Mouse (Mus musculus) left cerebral cortex, postnatal 10 days (tissue): Measurements from ENCODE around the gene Slc39a7. TPM values are rescaled to one million over a fixed set of nuclear protein-coding genes. Genes with fewer than 3 reads are reported as not detected.
A peak's percentile ranks its signal among the peaks of the same experiment; 100 is the strongest.

Experiments used
- DNase-seq, 2 experiments: peaks; one replicate each; pipeline ENCODE4 v3.0.0; 2021 to 2022; ENCODE audit warnings: low spot score in 2 of 2, mixed read lengths in 1 of 2; ENCODE audit errors: extremely low spot score in 1 of 2
- intact Hi-C: fragments of 180-260 bp; cut with DNase I; formaldehyde crosslinking; loops from one replicate; pipeline ENCODE4 v1.15.1; 2025
- total RNA-seq, 2 experiments: library from RNA; stranded (reverse); gene quantifications; 2 replicates each; pipeline ENCODE4 v1.2.3; 2021

Gene Slc39a7
- 100 to 1,000 TPM in 1 of 2 experiments, 10 to 100 TPM in 1; 90.7 to 101 TPM for total RNA-seq

DNA sequence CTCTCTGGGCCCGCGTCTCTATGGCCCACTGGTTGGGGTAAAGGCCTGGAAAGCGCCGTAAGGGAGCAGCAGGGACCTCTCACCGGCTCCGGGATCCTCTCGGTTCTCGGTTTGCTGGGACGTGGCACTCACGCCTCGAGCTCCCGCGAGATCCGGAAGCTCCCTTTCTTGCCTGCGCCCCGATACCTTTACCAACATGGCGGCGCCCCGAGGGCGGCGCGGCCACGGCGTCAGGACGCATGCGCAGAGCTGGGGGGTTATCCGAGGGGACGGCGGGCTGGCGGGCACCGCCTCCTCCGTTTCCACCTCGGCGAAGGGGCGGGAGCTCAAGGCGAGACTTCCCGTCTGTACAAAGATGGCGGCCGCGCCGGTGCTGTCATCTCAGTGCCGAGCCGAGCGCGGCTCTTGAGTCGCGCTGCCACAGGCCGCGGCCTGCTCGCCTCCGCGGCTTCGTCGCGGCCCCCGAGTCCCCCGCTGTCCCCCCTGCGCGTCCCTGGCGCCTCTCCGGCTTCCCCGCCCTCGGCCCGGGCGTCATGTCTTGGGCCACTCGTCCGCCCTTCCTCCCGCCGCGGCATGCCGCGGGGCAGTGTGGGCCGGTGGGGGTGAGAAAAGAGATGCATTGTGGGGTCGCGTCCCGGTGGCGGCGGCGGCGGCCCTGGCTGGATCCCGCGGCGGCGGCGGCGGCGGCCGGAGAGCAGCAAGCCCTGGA lies at the start of gene Slc39a7, which contains the start of gene Rxrb:
Gene Slc39a7 (minus strand): TSS at position 218 of the 709 bp plus-strand sequence.
Gene Rxrb (plus strand): TSS at position 348 of the 709 bp plus-strand sequence.
- intact Hi-C loops = no loop called here

DNA sequence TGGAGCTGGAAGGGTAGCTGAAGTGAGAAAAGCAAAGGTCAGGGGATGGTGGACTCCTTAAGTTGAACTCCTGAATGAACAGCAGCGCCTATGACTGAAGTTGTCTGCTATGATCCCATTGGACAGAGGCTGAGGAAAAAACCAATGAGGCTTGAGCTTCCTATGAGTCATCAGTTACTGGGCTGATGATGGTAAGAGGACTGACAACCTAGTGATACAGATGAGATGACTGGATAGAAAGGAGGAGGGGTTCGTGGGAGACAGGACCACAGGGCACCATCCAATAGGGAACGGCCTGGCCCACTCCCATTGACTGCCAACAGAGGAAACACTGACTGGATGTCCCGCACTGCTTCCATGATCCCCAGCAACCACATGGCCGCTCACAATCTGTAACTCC lies 48.1 kb upstream of the Slc39a7 start:
- intact Hi-C loops = loop anchor here (10.0 kb wide), 1 partner anchor 155 kb away; the partner anchor contains the start of gene H2-Ob
- peak; percentile 11 to 72 for DNase-seq

More for the DNA sequence above, at the start of gene Slc39a7, which contains the start of gene Rxrb:
- peak; percentile 97 to 99 for DNase-seq

DNA sequence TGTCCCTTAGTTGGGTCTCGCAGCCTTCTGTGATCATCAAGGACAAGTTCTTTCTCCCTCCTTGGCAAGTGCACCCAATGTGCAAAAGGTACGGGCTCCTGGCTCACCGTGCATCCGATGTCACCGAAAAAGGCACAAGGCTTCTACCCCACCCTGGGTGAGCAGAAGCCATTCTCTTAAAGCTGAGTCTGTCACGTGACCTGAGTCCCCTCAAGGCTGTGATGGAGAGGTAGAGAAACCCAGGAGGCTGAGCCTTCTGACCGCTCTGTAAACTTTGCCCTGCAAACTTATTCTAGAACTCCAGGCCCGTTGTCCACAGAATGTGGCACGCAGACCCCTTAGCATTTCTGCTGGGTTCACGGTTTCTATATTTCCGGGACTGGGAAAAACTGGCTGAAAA lies 47.5 kb upstream of the Slc39a7 start:
- intact Hi-C loops = loop anchor here (10.0 kb wide), 1 partner anchor 156 kb away; the partner anchor contains the start of gene H2-Ob
- no peak for DNase-seq

GRCm38 (mm10) chr17:34078148-34078547 lies 46.7 kb upstream of the Slc39a7 start:
- intact Hi-C loops = loop anchor here (10.0 kb wide), 1 partner anchor 157 kb away; the partner anchor contains the start of gene H2-Ob
- DNase-seq = no peak

DNA sequence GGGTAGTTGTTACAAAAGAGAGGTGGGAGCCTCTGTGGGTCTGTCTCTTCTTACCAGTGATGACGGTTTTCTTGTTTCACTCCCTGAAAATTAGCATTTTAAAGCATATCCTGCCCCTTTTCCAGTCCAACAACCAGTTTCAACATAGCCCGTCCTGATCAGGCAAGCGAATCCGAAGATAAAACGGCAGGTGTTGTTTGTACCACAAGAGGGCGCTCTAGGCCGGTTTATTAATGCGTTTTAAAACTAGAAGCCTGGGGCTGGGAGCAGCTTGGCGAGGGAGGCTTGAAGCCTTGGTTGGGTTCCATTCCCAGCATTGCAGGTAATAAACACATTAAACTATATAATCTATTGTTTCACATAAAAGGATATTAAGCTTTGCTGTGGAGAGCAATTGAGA lies 46.1 kb upstream of the Slc39a7 start:
- intact Hi-C loops = loop anchor here (2.0 to 10.0 kb wide), 2 partner anchors 87 to 157 kb away; partner anchors contain the start of gene H2-Ob
- DNase-seq = peak; percentile 60 to 71

DNA sequence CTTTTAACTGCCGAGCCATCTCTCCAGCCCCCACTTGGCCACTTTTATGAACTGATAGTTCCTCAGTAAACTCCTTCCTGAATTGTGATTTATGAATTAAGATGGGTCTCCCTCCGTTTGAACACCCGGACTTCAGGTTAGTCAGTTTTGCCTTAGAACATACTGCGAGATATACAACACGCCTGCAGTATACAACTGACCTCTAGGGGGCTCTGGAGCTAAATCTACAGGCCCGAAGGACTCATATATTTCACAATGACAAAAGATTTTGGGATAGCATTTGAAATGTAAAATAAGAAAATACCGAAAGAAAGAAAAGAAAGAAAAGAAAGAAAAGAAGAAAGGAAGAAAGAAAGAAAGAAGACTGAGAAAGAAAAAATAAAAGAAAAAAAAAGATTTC lies 43.8 kb upstream of the Slc39a7 start:
- intact Hi-C loops = loop anchor here (10.0 kb wide), 1 partner anchor 160 kb away; the partner anchor contains the start of gene H2-Ob
- peak; percentile 64 to 69 for DNase-seq

GRCm38 (mm10) chr17:34072091-34072490 lies 40.6 kb upstream of the Slc39a7 start:
- intact Hi-C loops = loop anchor here (10.0 kb wide), 1 partner anchor 163 kb away; the partner anchor contains the start of gene H2-Ob
- no peak for DNase-seq

DNA sequence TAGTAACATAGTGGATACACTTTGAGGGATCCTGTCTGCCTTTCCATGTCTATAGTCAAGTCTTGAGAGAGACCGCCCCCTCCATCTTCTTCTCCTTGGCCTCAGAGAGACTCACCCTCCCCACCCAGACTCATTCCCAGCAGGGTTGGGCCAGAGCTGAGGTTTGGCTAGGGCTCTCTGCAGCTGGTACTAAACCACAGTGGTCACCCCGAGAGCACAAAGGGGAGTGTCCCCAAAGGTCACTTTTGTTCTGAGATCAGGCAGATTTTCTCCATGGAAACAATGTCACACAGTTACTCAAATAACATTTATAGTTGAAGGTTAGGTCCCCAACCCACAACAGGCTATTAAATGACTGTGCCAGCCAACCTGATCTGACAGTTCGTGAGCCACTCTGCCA lies 37.4 kb upstream of the Slc39a7 start:
- intact Hi-C loops = no loop called here
- no peak for DNase-seq

- intact Hi-C loops = no loop called here
- no peak for DNase-seq
Observed at GRCm38 (mm10) chr17:34057224-34057623, 25.7 kb upstream of the Slc39a7 start.

DNA sequence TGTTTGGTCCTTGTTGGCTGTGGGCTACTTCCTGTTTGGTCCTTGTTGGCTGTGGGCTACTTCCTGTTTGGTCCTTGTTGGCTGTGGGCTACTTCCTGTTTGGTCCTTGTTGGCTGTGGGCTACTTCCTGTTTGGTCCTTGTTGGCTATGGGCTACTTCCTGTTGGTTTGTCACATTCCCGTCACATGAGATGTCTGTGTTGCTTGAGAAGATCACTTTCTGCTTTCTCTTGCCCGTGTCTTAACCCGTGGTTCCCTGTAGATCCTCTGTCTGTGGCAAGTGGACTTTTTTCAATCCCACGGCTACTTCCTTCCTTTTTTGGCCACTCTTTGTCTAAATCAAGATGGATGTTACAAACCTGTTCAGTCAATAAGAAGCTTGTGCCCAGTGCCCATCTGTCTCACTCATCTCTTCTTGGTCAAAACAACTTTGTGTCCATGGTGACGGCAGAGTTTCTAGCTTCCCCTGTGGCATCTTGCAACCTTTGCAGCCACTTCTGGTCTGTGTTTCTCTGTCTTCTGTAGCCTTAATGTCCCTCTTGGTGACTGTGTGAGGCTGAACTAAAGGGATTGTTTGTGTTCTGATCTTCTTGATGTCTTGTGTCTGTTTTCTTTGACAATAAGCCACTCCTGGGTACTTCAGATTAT lies 16.0 kb upstream of the Slc39a7 start:
- intact Hi-C loops = no loop called here

DNA sequence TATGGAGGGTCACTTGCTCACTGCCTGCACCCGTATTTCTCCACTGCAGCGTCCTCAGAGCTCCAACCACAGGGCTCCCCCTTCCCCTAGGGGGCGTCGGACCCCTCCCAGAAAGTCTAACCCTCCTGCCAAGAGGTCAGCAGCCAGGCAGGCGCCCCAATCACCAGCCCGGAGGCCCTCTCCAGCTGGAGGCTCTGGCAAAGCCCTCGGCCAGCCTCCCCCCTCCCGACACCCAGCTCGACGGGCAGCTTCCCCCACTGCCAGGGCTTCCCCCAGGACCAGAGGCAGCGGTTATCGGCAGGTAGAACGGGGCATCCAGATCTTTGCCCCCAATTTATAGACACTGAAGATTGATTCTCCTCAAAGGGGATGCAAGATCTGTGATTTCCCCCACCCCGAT lies 14.5 kb upstream of the Slc39a7 start:
- DNase-seq = no peak
- intact Hi-C loops = no loop called here

More for the DNA sequence above, 16.0 kb upstream of the Slc39a7 start:
- DNase-seq = no peak

DNA sequence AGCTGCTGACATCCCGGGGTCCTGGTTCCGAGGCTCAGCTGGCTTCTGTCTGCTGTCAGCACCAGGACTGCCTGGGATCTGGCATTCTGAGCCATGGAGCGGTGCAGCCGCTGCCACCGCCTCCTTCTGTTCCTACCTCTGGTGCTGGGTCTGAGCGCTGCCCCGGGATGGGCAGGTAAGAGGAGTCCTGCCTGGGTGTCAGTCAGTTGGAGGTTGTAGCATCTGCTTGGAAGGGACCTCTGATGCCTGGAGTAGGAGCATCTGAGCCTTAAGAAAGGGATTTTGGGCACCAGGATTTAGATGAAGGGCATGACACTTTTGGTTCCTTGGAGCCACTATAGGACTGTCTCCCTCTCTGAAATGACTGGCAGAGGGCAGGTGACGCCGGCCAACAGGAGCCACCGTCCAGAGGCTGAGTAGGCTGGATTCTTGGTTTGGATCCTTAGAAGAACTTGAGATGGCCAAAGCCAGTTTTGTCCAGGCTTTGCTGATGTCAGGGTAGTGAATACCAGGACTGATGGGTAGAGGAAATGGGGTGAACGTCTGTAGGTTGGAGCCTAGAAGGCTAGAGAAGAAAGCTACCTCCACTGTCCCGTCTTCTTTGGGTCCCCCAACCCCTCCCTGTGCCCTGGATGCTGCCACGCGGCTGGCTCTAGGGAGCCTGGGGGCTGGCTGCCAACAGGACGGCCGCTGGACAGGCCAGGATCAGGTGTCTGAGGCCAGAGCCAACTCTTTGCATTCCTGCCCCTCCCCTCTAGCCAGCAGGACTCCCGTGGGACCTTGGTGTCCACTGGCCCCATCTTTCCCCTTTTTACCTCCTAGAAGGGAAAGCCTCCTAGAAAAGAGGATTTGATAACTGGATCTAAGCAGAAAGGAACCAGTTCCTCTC lies 8.3 kb upstream of the Slc39a7 start:
- intact Hi-C loops = loop anchor here (5.0 kb wide), 1 partner anchor 72 kb away; no protein-coding TSS in a partner anchor
- DNase-seq = peak in 1 of 2 experiments; percentile 62

DNA sequence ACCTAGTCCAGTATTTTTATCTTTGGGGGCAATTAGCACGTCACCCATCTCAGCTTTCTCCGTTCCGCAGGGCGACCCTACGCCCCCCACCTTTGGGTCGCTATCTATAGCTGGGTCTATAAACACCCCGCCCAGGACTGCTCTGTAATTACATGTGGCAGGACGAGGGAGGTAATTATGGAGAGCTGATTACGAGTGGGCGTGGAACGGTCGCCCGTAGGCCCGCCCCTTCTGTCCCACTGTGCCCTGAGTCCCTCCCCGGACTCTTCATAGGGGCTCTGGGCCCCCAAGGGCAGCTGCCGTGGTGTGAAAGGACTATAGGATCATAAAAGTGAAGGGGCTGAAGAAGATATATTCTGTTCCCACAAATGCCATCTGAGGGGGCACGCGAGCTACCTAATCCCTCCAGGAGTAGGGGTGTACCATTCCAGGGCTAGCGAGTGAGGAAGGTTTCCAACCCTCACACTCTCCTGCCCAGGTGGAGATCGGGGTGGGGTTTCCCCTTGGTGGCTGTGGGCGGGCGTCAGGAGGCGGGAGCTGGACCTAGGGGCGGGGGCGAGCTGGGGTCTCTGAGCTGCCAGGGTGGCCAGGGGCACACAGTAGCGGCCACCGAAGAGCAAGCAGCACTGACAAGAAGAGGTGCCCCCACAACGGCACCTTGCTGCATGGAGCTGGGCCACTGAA lies 7.5 kb upstream of the Slc39a7 start, which contains the start of gene Col11a2:
Gene Col11a2 (plus strand): TSS at position 560 of the 684 bp plus-strand sequence.
- DNase-seq = peak in 1 of 2 experiments; percentile 61
- intact Hi-C loops = loop anchor here (5.0 kb wide), 1 partner anchor 73 kb away; no protein-coding TSS in a partner anchor

DNA sequence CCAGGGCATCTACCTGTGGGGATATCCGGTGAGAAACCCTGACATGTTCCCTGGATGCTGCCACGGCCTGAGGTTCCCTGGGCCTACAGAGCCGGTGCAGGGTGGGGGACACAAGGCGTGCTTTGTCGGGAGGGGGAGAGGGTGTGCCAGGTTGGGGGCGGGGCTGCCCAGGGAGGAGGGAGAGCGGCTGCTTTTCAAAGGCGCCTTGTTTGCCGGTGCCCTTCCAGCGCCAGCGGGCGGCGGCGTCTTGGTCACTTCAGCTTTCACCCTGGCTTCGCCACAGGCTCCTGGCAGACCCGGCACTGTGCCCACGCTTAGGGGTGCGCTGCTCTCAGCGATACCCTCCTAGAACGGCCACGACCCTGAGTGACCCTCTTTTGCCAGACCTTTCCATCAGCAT lies 7.0 kb upstream of the Slc39a7 start:
- peak; percentile 60 to 87 for DNase-seq
- intact Hi-C loops = loop anchor here (5.0 kb wide), 1 partner anchor 74 kb away; no protein-coding TSS in a partner anchor

- intact Hi-C loops = loop anchor here (5.0 kb wide), 1 partner anchor 75 kb away; no protein-coding TSS in a partner anchor
- peak in 1 of 2 experiments; percentile 30 for DNase-seq
Observed at GRCm38 (mm10) chr17:34037241-34037640, 5.8 kb upstream of the Slc39a7 start.

DNA sequence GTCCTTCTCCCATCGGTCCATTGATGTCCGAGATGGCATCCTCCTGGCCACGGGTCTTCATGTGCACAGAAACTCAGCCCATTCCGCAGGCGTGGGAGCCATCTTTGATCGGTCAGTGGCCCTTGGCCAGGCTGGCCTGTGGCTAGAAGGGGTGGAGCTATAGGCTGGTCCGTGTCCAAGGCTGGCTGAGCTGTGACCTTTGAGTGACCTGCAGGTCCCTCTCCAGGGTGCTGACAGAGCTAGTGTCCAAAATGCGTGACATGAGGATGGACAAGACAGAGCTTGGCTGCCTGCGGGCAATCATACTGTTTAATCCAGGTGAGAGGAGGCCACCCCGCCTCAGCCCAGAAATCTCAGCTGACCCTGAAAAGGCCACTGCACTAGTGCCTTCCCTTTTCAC lies 5.2 kb upstream of the Slc39a7 start:
- peak in 1 of 2 experiments; percentile 44 for DNase-seq
- intact Hi-C loops = loop anchor here (5.0 kb wide), 1 partner anchor 76 kb away; no protein-coding TSS in a partner anchor

GRCm38 (mm10) chr17:34035517-34035916 lies 4.0 kb upstream of the Slc39a7 start:
- peak in 1 of 2 experiments; percentile 33 for DNase-seq
- intact Hi-C loops = loop anchor here (5.0 kb wide), 1 partner anchor 77 kb away; no protein-coding TSS in a partner anchor

DNA sequence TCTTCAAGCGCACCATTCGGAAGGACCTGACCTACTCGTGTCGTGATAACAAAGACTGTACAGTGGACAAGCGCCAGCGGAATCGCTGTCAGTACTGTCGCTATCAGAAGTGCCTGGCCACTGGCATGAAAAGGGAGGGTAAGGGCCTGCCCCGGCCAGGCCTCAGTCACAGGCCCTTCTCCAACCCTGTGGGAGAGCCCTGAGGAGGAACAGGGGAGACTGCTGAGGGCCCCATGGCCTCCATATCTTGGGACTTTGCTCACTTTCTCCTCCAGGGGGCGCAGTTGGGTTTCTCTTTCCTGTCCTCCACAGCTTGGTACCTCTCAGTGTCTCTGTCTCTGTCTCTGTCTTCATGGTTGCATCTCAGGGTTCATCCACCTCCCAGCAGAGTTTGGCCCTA lies 2.6 kb upstream of the Slc39a7 start:
- intact Hi-C loops = no loop called here
- peak in 1 of 2 experiments; percentile 76 for DNase-seq
